Mouse (Mus musculus) liver, embryonic 14.5 days (tissue): ENCODE measurements around the gene Serpinb5.

ENCODE experiments used
- CTCF ChIP-seq: IDR thresholded peaks from 2 replicates; pipeline ENCODE4 v1.5.1; 2016; ENCODE audit warnings: antibody characterized with exemption, low read depth, control low read depth
- EP300 ChIP-seq: IDR thresholded peaks from 2 replicates; pipeline ENCODE4 v1.6.1; 2016; ENCODE audit warnings: antibody characterized with exemption, low read depth

- TF ChIP-seq CTCF (0 out of 2 replicates have a peak, but pooled peaks have one; percentile 27), EP300 (no peak)
These were observed 22.8 kb downstream of the Serpinb5 start for GRCm38 (mm10) chr1:106883812-106884211.
